Mouse (Mus musculus): ENCODE data around the gene Tfap4.

GRCm38 (mm10) chr16:4604293-4604837, 44.7 kb upstream of the Tfap4 start:
- no peak for TF ChIP-seq CTCF (IDR thresholded peaks at IDR 0.05; ENCODE audit: borderline replicate concordance, extremely low read depth, insufficient read depth, insufficient read length)
- TF ChIP-seq POLR2A (IDR thresholded peaks at IDR 0.05; ENCODE audit: borderline replicate concordance, extremely low read depth, insufficient read depth, insufficient read length, poor library complexity, severe bottlenecking), result no peak

Measured in brain, embryonic 14.5 days (tissue).